Mouse (Mus musculus): ENCODE data around the gene Bpifa3. TPM values are rescaled to one million over a fixed set of nuclear protein-coding genes. Genes with fewer than 3 reads are reported as not detected.

The Bpifa3 gene
- total and polyA plus RNA-seq, 3 experiments, result not detected

DNA sequence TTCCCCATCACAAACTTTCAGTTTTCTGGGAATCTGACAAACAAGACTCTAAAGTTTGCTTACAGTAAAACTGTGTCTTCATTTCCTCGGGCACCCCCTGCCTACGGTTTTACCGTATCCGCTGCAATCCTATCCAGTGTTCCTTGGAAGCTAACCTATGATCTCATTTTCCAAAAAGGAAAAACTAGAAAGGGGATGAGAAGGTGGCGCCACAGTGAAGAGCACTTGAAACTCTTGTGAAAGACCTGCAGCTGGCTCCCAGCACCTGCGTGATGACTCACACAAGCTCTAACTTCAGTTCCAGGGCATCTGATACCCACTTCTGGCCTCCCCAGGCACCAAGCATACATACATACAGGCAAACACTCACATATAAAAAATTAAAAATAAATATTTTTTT is 55.2 kb downstream of the Bpifa3 start:
- no peaks in the 10 kb centered on the region for H3K79me2 ChIP-seq (replicated peaks; ENCODE audit: control insufficient read depth, insufficient read depth, low read length)
- no peak overlapping the region for H3K9ac ChIP-seq (ENCODE audit: low read depth, low read length)
- no peaks in the 10 kb centered on the region for H3K4me1 ChIP-seq (ENCODE audit: control insufficient read depth, insufficient read depth, low read length)
- TF ChIP-seq POLR2A (IDR thresholded peaks at IDR 0.05; ENCODE audit: insufficient read depth, low read depth, low read length) (no peak), CTCF (IDR thresholded peaks at IDR 0.05) (no peak), EP300 (IDR thresholded peaks at IDR 0.05; ENCODE audit: insufficient read depth, low read depth, low read length) (no peak)
- intact Hi-C loops (cut with DNase I), result no loop called here
- H3K27ac ChIP-seq, result no peak overlapping the region
- no peaks in the 10 kb centered on the region for H3K36me3 ChIP-seq (ENCODE audit: control insufficient read depth, insufficient read depth, low read length)
- H3K27me3 ChIP-seq (ENCODE audit: control insufficient read depth, insufficient read depth, low read length), result no peaks in the 10 kb centered on the region
- H3K4me3 ChIP-seq, result no peak overlapping the region
- WGBS, result 54% methylated on average over 6 of the region's 6 CpGs
- DNase-seq, result no peak

DNA sequence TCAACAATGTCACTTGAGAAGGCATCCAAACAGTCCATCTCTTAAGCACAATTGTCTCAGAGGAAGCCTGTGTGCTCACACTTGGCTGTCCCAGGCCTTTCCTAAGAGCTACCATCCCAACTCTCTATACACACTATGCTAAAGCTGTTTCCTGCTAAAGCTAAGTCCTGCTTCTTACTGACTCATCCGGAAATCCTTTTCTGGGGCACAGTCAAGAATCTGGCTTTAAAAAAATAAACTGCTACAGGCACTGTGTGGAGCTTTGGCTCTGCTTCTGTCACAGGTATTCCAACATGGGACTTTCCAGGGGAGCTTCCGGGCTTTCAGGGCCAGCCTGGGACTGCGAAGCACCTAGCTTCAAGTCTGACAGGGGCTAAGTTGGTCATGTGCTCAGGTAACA is 55.6 kb downstream of the Bpifa3 start:
- no peaks in the 10 kb centered on the region for H3K4me1 ChIP-seq (ENCODE audit: control insufficient read depth, insufficient read depth, low read length)
- TF ChIP-seq CTCF (IDR thresholded peaks at IDR 0.05), result no peak
- TF ChIP-seq EP300 (IDR thresholded peaks at IDR 0.05; ENCODE audit: insufficient read depth, low read depth, low read length), result no peak
- no peak for TF ChIP-seq POLR2A (IDR thresholded peaks at IDR 0.05; ENCODE audit: insufficient read depth, low read depth, low read length)
- intact Hi-C loops (cut with DNase I), result no loop called here
- no peaks in the 10 kb centered on the region for H3K79me2 ChIP-seq (replicated peaks; ENCODE audit: control insufficient read depth, insufficient read depth, low read length)
- WGBS, result 59% methylated on average over 3 of the region's 3 CpGs
- no peak overlapping the region for H3K4me3 ChIP-seq
- no peak overlapping the region for H3K27ac ChIP-seq
- no peak overlapping the region for H3K9ac ChIP-seq (ENCODE audit: low read depth, low read length)
- no peaks in the 10 kb centered on the region for H3K36me3 ChIP-seq (ENCODE audit: control insufficient read depth, insufficient read depth, low read length)
- no peaks in the 10 kb centered on the region for H3K27me3 ChIP-seq (ENCODE audit: control insufficient read depth, insufficient read depth, low read length)
- DNase-seq, result no peak

DNA sequence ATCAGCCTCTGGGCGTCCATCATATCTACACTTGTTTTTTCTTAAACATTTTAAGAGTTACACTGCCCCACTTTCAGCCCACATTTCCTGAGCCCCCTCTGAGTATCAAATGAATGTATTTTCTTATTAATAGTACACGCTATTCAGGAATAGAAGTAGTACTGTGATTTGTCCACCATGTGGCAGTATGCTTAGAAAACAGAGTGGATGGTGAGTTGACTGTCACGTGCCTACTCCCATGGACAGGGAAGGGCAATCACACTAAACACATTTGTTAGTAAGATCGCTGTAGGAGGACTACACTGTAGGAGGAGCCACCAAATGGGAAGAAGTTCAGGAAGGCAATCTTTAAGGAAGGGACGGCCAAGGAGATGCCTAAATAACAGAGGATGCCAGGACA is 57.3 kb downstream of the Bpifa3 start:
- H3K27me3 ChIP-seq (ENCODE audit: control insufficient read depth, insufficient read depth, low read length), result no peaks in the 10 kb centered on the region
- H3K4me3 ChIP-seq, result no peak overlapping the region
- TF ChIP-seq CTCF (IDR thresholded peaks at IDR 0.05) (peak; percentile 53), EP300 (IDR thresholded peaks at IDR 0.05; ENCODE audit: insufficient read depth, low read depth, low read length) (no peak)
- WGBS, result 41% methylated on average over 5 of the region's 5 CpGs
- H3K4me1 ChIP-seq (ENCODE audit: control insufficient read depth, insufficient read depth, low read length), result no peaks in the 10 kb centered on the region
- no peaks in the 10 kb centered on the region for H3K36me3 ChIP-seq (ENCODE audit: control insufficient read depth, insufficient read depth, low read length)
- DNase-seq, result no peak
- intact Hi-C loops (cut with DNase I), result no loop called here
- H3K27ac ChIP-seq, result no peak overlapping the region
- H3K9ac ChIP-seq (ENCODE audit: low read depth, low read length), result no peak overlapping the region
- H3K79me2 ChIP-seq (replicated peaks; ENCODE audit: control insufficient read depth, insufficient read depth, low read length), result no peaks in the 10 kb centered on the region

Other genes starting within 250 kb of the Bpifa3 start
- not detected for gene Bpifb6, start 229.9 kb upstream of the Bpifa3 start, total RNA-seq (2021)
- not detected in 2 replicates for gene Bpifb6, start 229.9 kb upstream of the Bpifa3 start, polyA plus RNA-seq (2012; rRNA removed)
- not detected for gene Bpifb3, start 212.1 kb upstream of the Bpifa3 start, total RNA-seq (2021)
- not detected in 2 replicates for gene Bpifb3, start 212.1 kb upstream of the Bpifa3 start, polyA plus RNA-seq (2012; rRNA removed)
- gene Bpifb4, start 192.1 kb upstream of the Bpifa3 start, total RNA-seq (2021), result not detected
- not detected in 2 replicates for gene Bpifb4, start 192.1 kb upstream of the Bpifa3 start, polyA plus RNA-seq (2012; rRNA removed)
- not detected for gene Bpifa6, start 155.4 kb upstream of the Bpifa3 start, total RNA-seq (2021)
- 0.06 TPM in 1 of 2 replicates, not detected in the other for gene Bpifa6, start 155.4 kb upstream of the Bpifa3 start, polyA plus RNA-seq (2012; rRNA removed)
- gene Bpifa2, start 122.1 kb upstream of the Bpifa3 start, total RNA-seq (2021), result not detected
- not detected in 2 replicates for gene Bpifa2, start 122.1 kb upstream of the Bpifa3 start, polyA plus RNA-seq (2012; rRNA removed)
- not detected for gene Bpifa1, start 12.5 kb downstream of the Bpifa3 start, total RNA-seq (2021)
- 660 TPM in 1 of 2 replicates, not detected in the other for gene Bpifa1, start 12.5 kb downstream of the Bpifa3 start, polyA plus RNA-seq (2012; rRNA removed)
- gene Bpifa5, start 32.3 kb downstream of the Bpifa3 start, total RNA-seq (2021), result not detected
- not detected in 2 replicates for gene Bpifa5, start 32.3 kb downstream of the Bpifa3 start, polyA plus RNA-seq (2012; rRNA removed)
- under 1 TPM in 1 of 2 experiments, not detected in 1; 0.14 TPM for gene Bpifb1, start 60.5 kb downstream of the Bpifa3 start, total RNA-seq (2021)
- gene Bpifb1, start 60.5 kb downstream of the Bpifa3 start, polyA plus RNA-seq (2012; rRNA removed), result 65.7 TPM in 1 of 2 replicates, not detected in the other
- not detected for gene Bpifb5, start 93.4 kb downstream of the Bpifa3 start, total RNA-seq (2021)
- gene Bpifb5, start 93.4 kb downstream of the Bpifa3 start, polyA plus RNA-seq (2012; rRNA removed), result 0.08 TPM in 1 of 2 replicates, not detected in the other
- gene Bpifb9a, start 127.5 kb downstream of the Bpifa3 start, total RNA-seq (2021), result not detected
- not detected in 2 replicates for gene Bpifb9a, start 127.5 kb downstream of the Bpifa3 start, polyA plus RNA-seq (2012; rRNA removed)
- not detected for gene Bpifb9b, start 176.9 kb downstream of the Bpifa3 start, total RNA-seq (2021)
- not detected in 2 replicates for gene Bpifb9b, start 176.9 kb downstream of the Bpifa3 start, polyA plus RNA-seq (2012; rRNA removed)
- 10 to 100 TPM; 20.1 to 20.2 TPM for gene Cdk5rap1, start 242.7 kb downstream of the Bpifa3 start, total RNA-seq (2021)
- gene Cdk5rap1, start 242.7 kb downstream of the Bpifa3 start, polyA plus RNA-seq (2012; rRNA removed), result 10.5 and 21.1 TPM in 2 replicates

Data from heart, adult 2 months (tissue).